Mouse (Mus musculus): ENCODE data around the gene Cdhr3. TPM values are rescaled to one million over a fixed set of nuclear protein-coding genes. Genes with fewer than 3 reads are reported as not detected.

Gene Cdhr3
- polyA plus RNA-seq, 2 experiments: not detected

DNA sequence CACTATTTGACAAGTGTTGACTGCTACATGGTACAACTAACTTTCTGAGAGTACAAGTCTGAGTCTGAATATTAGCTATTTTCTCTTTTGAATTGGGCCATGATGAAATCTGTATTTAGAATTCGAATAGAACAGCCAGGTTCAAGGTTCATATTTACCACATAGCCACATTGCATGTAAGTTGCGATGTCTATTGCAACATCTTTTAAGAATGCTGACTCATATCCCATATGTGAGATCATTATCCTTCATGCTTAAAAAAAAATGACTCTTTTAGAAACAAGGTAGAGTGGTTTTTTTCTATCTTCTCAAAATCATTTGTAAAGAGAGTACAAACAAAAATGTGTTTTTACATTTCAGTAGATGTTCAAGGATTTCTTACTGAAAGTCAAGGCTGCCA, 51.9 kb downstream of the Cdhr3 start:
- H3K4me3 ChIP-seq (ENCODE audit: insufficient read depth in 1 of 2, low read depth in 2 of 2, low read length in 2 of 2): no peak overlapping the region
- H3K4me2 ChIP-seq (ENCODE audit: low read depth): no peak overlapping the region
- H3K27ac ChIP-seq: no peak overlapping the region
- no peaks in the 10 kb centered on the region; the same call in 1 of the 2 replicates for H3K27me3 ChIP-seq (ENCODE audit: control insufficient read depth, insufficient read depth, low read length)
- no peaks in the 10 kb centered on the region for H3K9me3 ChIP-seq (ENCODE audit: control insufficient read depth, low read length)
- no peak for ATAC-seq (ENCODE audit: insufficient read depth)
- no peak for TF ChIP-seq CTCF (IDR thresholded peaks at IDR 0.05; ENCODE audit: low read depth)
- TF ChIP-seq EP300 (IDR thresholded peaks at IDR 0.05; ENCODE audit: low read depth): no peak
- peak in 1 of 3 experiments; percentile 23 for DNase-seq (ENCODE audit: low read depth in 3 of 3, low spot score in 3 of 3)
- H3K36me3 ChIP-seq (replicated peaks; ENCODE audit: control insufficient read depth, insufficient read depth, low read depth): no peaks in the 10 kb centered on the region
- H3K9ac ChIP-seq (replicated peaks): no peak overlapping the region
- peaks cover 0 to 7% of the 10 kb centered on the region in 2 experiments; a peak in 2 of 4 replicates for H3K4me1 ChIP-seq (replicated peaks; ENCODE audit: control insufficient read depth in 2 of 2, insufficient read depth in 2 of 2, low read length in 1 of 2)
- 24% methylated on average over 2 of the region's 2 CpGs for WGBS (ENCODE audit: insufficient replicate concordance)

DNA sequence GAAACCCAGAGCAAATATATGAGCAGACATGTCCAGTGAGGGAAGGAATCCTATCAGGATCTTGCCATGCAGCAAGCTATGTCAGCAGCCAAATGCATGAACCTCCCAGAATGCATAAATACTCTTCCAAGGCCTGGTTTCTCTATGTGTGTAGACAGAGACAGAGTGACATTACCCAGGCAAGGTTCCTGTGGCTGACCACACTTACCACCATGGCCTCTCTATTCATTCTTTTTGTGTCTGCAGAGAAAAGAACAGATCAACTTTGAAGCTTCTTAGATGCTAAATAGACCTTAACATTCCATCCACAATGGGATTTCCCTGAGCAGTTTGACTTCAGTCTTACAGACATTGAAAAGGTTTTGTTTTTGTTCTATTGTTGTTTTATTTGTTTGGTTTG, 54.0 kb downstream of the Cdhr3 start:
- Histone ChIP-seq H3K27me3 (ENCODE audit: control insufficient read depth, insufficient read depth, low read length) (no peaks in the 10 kb centered on the region; the same call in 1 of the 2 replicates), H3K9ac (replicated peaks) (no peak overlapping the region), H3K4me1 (replicated peaks; ENCODE audit: control insufficient read depth in 2 of 2, insufficient read depth in 2 of 2, low read length in 1 of 2) (0 out of 4 replicates have a peak, but pooled peaks cover 0 to 1% of the 10 kb centered on the region in 2 experiments), H3K36me3 (replicated peaks; ENCODE audit: control insufficient read depth, insufficient read depth, low read depth) (no peaks in the 10 kb centered on the region), H3K9me3 (ENCODE audit: control insufficient read depth, low read length) (no peaks in the 10 kb centered on the region), H3K27ac (no peak overlapping the region), H3K4me3 (ENCODE audit: insufficient read depth in 1 of 2, low read depth in 2 of 2, low read length in 2 of 2) (no peak overlapping the region), H3K4me2 (ENCODE audit: low read depth) (no peak overlapping the region)
- ATAC-seq (ENCODE audit: insufficient read depth) (no peak), DNase-seq (ENCODE audit: low read depth in 3 of 3, low spot score in 3 of 3) (no peak)
- TF ChIP-seq CTCF (IDR thresholded peaks at IDR 0.05; ENCODE audit: low read depth) (no peak), EP300 (IDR thresholded peaks at IDR 0.05; ENCODE audit: low read depth) (no peak)

DNA sequence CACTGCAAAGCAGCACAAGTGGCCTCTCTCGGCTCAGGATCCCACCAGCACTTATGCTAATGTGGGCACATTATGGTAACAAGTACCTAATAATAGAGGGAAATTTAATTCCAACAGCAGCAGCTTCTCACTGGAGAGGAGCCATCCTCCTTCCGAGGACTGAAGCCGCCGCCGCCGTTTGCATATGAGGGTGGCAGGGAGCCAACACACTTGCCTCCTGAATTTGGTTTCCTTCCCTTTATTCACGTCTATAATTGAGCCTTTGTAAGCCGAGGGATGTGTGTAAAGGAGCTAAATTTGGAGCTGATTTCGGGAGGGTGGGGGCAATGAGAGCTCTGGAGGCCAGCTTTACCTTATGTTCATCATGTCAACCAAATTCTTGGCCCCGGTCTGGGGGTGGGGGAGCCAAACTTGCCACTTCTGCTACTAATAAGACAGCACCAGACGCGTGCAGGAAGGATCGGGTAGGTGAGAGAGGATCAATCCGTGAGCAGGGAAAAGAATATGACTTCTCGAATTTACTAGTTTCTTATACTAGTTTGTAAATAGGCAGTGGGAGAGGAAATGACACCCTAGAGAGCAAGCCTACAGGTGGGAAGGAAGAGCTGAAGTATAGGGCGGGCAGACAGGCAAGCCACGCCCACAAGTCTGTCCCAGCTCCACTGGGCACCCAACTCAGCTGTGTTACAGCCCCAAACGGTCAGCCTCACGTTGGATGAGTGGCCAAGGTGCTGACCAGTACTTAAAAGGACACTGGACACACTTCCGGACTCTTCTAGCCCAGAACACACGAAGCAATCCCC, 56.8 kb downstream of the Cdhr3 start:
- no peak for TF ChIP-seq EP300 (IDR thresholded peaks at IDR 0.05; ENCODE audit: low read depth)
- no peak for TF ChIP-seq CTCF (IDR thresholded peaks at IDR 0.05; ENCODE audit: low read depth)
- H3K27ac ChIP-seq: no peak overlapping the region
- no peaks in the 10 kb centered on the region; the same call in 1 of the 2 replicates for H3K27me3 ChIP-seq (ENCODE audit: control insufficient read depth, insufficient read depth, low read length)
- no peak for DNase-seq (ENCODE audit: low read depth in 3 of 3, low spot score in 3 of 3)
- no peaks in the 10 kb centered on the region for H3K36me3 ChIP-seq (replicated peaks; ENCODE audit: control insufficient read depth, insufficient read depth, low read depth)
- H3K4me2 ChIP-seq (ENCODE audit: low read depth): no peak overlapping the region
- H3K9ac ChIP-seq (replicated peaks): no peak overlapping the region
- H3K4me3 ChIP-seq (ENCODE audit: insufficient read depth in 1 of 2, low read depth in 2 of 2, low read length in 2 of 2): no peak overlapping the region
- no peak for ATAC-seq (ENCODE audit: insufficient read depth)
- H3K9me3 ChIP-seq (ENCODE audit: control insufficient read depth, low read length): no peaks in the 10 kb centered on the region
- WGBS (ENCODE audit: insufficient replicate concordance): 22% methylated on average over 21 of the region's 21 CpGs
- H3K4me1 ChIP-seq (replicated peaks; ENCODE audit: control insufficient read depth in 2 of 2, insufficient read depth in 2 of 2, low read length in 1 of 2): 0 out of 4 replicates have a peak, but pooled peaks cover 0 to 1% of the 10 kb centered on the region in 2 experiments

DNA sequence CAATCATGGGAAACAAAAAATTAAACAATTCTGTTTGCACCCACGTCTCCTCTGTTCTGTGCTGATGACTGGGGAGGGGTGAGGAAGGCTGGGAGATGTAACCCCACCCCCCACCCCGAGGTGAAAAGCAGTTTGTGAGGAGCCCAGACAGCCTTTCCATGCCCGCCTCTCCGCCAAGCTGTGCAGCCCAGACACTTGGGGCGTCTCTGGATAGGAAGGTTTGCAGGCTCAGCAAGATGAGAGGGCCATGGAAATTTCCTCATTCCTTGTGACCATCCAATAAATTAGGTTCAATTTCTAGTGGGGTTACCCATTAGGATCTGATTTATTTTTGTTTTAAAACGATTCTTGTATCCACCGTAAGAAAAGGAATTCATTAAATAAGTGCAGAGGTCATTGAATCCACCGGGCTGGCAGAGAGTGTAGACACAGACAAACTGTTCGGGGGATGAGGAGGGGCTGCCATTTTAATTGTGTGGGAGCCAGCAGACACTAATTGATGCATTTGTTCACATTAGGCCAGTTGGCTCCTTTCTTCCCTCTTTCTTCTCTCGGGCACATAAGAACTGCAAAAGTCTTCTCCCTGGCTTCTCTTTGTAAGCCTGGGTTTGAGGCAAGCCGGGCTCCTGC, 57.5 kb downstream of the Cdhr3 start:
- no peaks in the 10 kb centered on the region for H3K4me1 ChIP-seq (replicated peaks; ENCODE audit: control insufficient read depth in 2 of 2, insufficient read depth in 2 of 2, low read length in 1 of 2)
- no peak overlapping the region for H3K4me3 ChIP-seq (ENCODE audit: insufficient read depth in 1 of 2, low read depth in 2 of 2, low read length in 2 of 2)
- H3K9ac ChIP-seq (replicated peaks): no peak overlapping the region
- ATAC-seq (ENCODE audit: insufficient read depth) (no peak), DNase-seq (ENCODE audit: low read depth in 3 of 3, low spot score in 3 of 3) (no peak)
- H3K27ac ChIP-seq: no peak overlapping the region
- TF ChIP-seq EP300 (IDR thresholded peaks at IDR 0.05; ENCODE audit: low read depth) (no peak), CTCF (IDR thresholded peaks at IDR 0.05; ENCODE audit: low read depth) (no peak)
- H3K27me3 ChIP-seq (ENCODE audit: control insufficient read depth, insufficient read depth, low read length): no peaks in the 10 kb centered on the region; the same call in 1 of the 2 replicates
- no peak overlapping the region for H3K4me2 ChIP-seq (ENCODE audit: low read depth)
- no peaks in the 10 kb centered on the region for H3K36me3 ChIP-seq (replicated peaks; ENCODE audit: control insufficient read depth, insufficient read depth, low read depth)
- WGBS (ENCODE audit: insufficient replicate concordance): 42% methylated on average over 11 of the region's 11 CpGs
- H3K9me3 ChIP-seq (ENCODE audit: control insufficient read depth, low read length): no peaks in the 10 kb centered on the region

Measured in liver, embryonic 14.5 days (tissue).